Comparison of ENCODE assay signal across 8 mouse cellular contexts in genomic region chr12:21111476-21112452, GRCm38 (mm10).
DNase-seq lines count a peak whose midpoint lies in the region; ATAC-seq and TF ChIP-seq lines count a peak whose summit lies in the region.

No protein-coding gene starts in this region.

- POLR2A ChIA-PET in Patski (lab: Charles Lee), result no interaction called here

- peak overlapping the region; percentile 95 for H3K27ac ChIP-seq in hindbrain, embryonic 10.5 days

- no peaks in the 10 kb centered on the region for H3K36me3 ChIP-seq in hindbrain, embryonic 10.5 days

- CTCF ChIA-PET in Patski (lab: Charles Lee), result interaction anchor here (0.8 to 1.1 kb wide), 2 partner anchors 161 to 163 kb away, joined by 3 read pairs; no protein-coding TSS in a partner anchor

- no peak for DNase-seq in Patski (ENCODE audit: low read depth, low spot score)
- DNase-seq in cerebellum, adult 9-11 months, result peak; percentile 86
- DNase-seq in hindbrain, embryonic 10.5 days (ENCODE audit: low spot score), result peak; percentile 89
- peak; percentile 70 to 80 for DNase-seq in layer of hippocampus, postnatal 14 days (ENCODE audit: low spot score in 2 of 2)
- peak; percentile 89 for DNase-seq in lung, postnatal 10 days
- peak; percentile 66 for DNase-seq in ovary, postnatal 14 days (ENCODE audit: low spot score)
- DNase-seq in thymus, postnatal 14 days, result peak; percentile 85

- H3K9me3 ChIP-seq in hindbrain, embryonic 10.5 days, result peaks cover 2% of the 10 kb centered on the region; the same call in 1 of the 2 replicates

- WGBS in hindbrain, embryonic 10.5 days, result under 1% methylated on average over 118 of the region's 118 CpGs

- TF ChIP-seq CTCF in Patski (IDR thresholded peaks at IDR 0.05), result peak; percentile 58

- H3K4me1 ChIP-seq in hindbrain, embryonic 10.5 days (replicated peaks), result peaks cover 23% of the 10 kb centered on the region

- ATAC-seq in Patski, result peak; percentile 98
- ATAC-seq in frontal cortex, adult (ENCODE audit: low TSS enrichment), result peak; percentile 99

- peak overlapping the region; percentile 87 for H3K4me3 ChIP-seq in hindbrain, embryonic 10.5 days

- no peaks in the 10 kb centered on the region for H3K27me3 ChIP-seq in Patski
- no peaks in the 10 kb centered on the region for H3K27me3 ChIP-seq in hindbrain, embryonic 10.5 days (ENCODE audit: insufficient read depth, poor library complexity, severe bottlenecking)

- in situ Hi-C loops in Patski (cut with MboI; ENCODE audit: low pct_unique_long_range_greater_than_20kb), result no loop called here
